29 mouse cellular contexts compared by ENCODE assay signal in the genomic region with DNA sequence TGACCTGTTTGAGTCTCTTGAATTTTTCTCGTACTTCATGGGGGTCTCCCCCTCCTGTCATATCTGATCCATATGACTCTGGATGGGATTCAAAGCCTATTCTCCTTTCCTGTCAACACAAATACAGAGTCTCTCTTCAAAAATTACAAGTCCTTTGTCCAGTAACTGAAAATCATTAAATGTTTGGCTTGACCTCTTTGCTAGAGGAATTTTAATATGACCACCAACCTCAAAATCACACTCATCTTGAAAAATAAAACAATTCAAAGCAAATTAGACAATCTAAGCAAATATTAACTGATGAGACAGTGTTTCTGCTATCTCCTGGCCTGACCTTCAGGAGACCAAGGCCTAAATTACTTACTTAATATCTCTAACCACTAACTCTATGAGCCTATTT.
"Had no signal": no experiment of that assay in that cellular context is flagged by ENCODE, and none has a peak within 500 bp of the region (broad histone marks: within the 10 kb centered on the region; RNA-seq: fewer than 3 reads in every experiment).

No protein-coding gene starts in this region.

- H3K9me3 ChIP-seq: limb, embryonic 10.5 days; limb, embryonic 12.5 days; limb, embryonic 13.5 days; limb, embryonic 15.5 days; liver, embryonic 12.5 days; liver, embryonic 13.5 days; liver, embryonic 15.5 days; lung, embryonic 15.5 days; midbrain, embryonic 10.5 days; midbrain, embryonic 12.5 days; midbrain, embryonic 13.5 days; midbrain, embryonic 15.5 days had no signal

- H3K36me3 ChIP-seq: limb, embryonic 10.5 days; limb, embryonic 12.5 days; limb, embryonic 13.5 days; limb, embryonic 15.5 days; liver, embryonic 12.5 days; liver, embryonic 13.5 days; liver, embryonic 15.5 days; lung, embryonic 15.5 days; midbrain, embryonic 10.5 days; midbrain, embryonic 12.5 days; midbrain, embryonic 13.5 days; midbrain, embryonic 15.5 days had no signal

- H3K27me3 ChIP-seq: limb, embryonic 12.5 days; limb, embryonic 13.5 days; limb, embryonic 15.5 days; liver, embryonic 12.5 days; liver, embryonic 13.5 days; liver, embryonic 15.5 days; lung, embryonic 15.5 days; megakaryocyte, embryonic 14.5 days; midbrain, embryonic 12.5 days; midbrain, embryonic 13.5 days; midbrain, embryonic 15.5 days had no signal

- H3K27ac ChIP-seq: left cerebral cortex, adult 2 months; limb, embryonic 10.5 days; limb, embryonic 12.5 days; limb, embryonic 13.5 days; limb, embryonic 15.5 days; liver, embryonic 12.5 days; liver, embryonic 13.5 days; liver, embryonic 14.5 days; liver, embryonic 15.5 days; lung, embryonic 15.5 days; macrophage; midbrain, embryonic 10.5 days; midbrain, embryonic 12.5 days; midbrain, embryonic 13.5 days; midbrain, embryonic 15.5 days had no signal

- H3K4me2 ChIP-seq: limb, embryonic 12.5 days; limb, embryonic 13.5 days; limb, embryonic 15.5 days; liver, embryonic 11.5 days; liver, embryonic 12.5 days; liver, embryonic 13.5 days; liver, embryonic 15.5 days; lung, embryonic 14.5 days; lung, embryonic 15.5 days; midbrain, embryonic 11.5 days; midbrain, embryonic 12.5 days; midbrain, embryonic 13.5 days; midbrain, embryonic 15.5 days had no signal

- DNase-seq: liver; liver, embryonic 13.5 days; liver, postnatal 0 days; lung, adult 18-20 months; lung, adult 2 months; lung, embryonic 14.5 days; lung, postnatal 10 days; lung, postnatal 14 days; lung, postnatal 36 days; lung, postnatal 4 days had no signal

- H3K4me3 ChIP-seq: left cerebral cortex, adult 2 months; limb, embryonic 10.5 days; limb, embryonic 12.5 days; limb, embryonic 13.5 days; limb, embryonic 15.5 days; liver, embryonic 12.5 days; liver, embryonic 13.5 days; liver, embryonic 15.5 days; lung, embryonic 15.5 days; megakaryocyte, embryonic 14.5 days; midbrain, embryonic 10.5 days; midbrain, embryonic 12.5 days; midbrain, embryonic 13.5 days; midbrain, embryonic 15.5 days; myocyte had no signal

- H3K4me1 ChIP-seq: limb, embryonic 10.5 days; limb, embryonic 12.5 days; limb, embryonic 13.5 days; limb, embryonic 15.5 days; liver, embryonic 12.5 days; liver, embryonic 13.5 days; liver, embryonic 15.5 days; lung, embryonic 15.5 days; megakaryocyte, embryonic 14.5 days; midbrain, embryonic 12.5 days had no signal

- H3K9ac ChIP-seq: limb, embryonic 12.5 days; limb, embryonic 13.5 days; limb, embryonic 15.5 days; liver, embryonic 12.5 days; liver, embryonic 13.5 days; liver, embryonic 14.5 days; liver, embryonic 15.5 days; liver, postnatal 0 days; lung, embryonic 14.5 days; lung, embryonic 15.5 days; midbrain, embryonic 12.5 days; midbrain, embryonic 13.5 days; midbrain, embryonic 15.5 days had no signal

- ATAC-seq: liver, embryonic 12.5 days; liver, postnatal 0 days; lung, postnatal 0 days had no signal
